Mouse (Mus musculus) lung, adult 2 months (tissue): ENCODE results near the gene Zscan21.

Experiments used
- CTCF ChIP-seq: fragments of 200-500 bp; IDR thresholded peaks from 2 replicates; pipeline ENCODE4 v1.5.1; 2011; ENCODE audit warnings: mild to moderate bottlenecking, low read length, control low read depth; ENCODE audit not compliant: insufficient read depth
- POLR2A ChIP-seq: fragments of 200-500 bp; IDR thresholded peaks from 2 replicates; pipeline ENCODE4 v1.6.1; 2011; ENCODE audit warnings: low read depth, mild to moderate bottlenecking, control low read depth, low read length, borderline replicate concordance; ENCODE audit errors: extremely low read depth

GRCm38 (mm10) chr5:138094474-138094873 is 22.2 kb upstream of the Zscan21 start:
- TF ChIP-seq CTCF: no peak
- no peak for TF ChIP-seq POLR2A
